Mouse (Mus musculus) kidney, adult 2 months (tissue): ENCODE measurements around the gene Tmem256.

ENCODE experiments used
- CTCF ChIP-seq: fragments of 200-500 bp; conservative IDR thresholded peaks from 2 replicates; pipeline ENCODE4 v1.5.1; 2011; ENCODE audit warnings: low read depth, mild to moderate bottlenecking, control low read depth, low read length, moderate library complexity, mixed read lengths; ENCODE audit not compliant: insufficient read depth, insufficient read length
- POLR2A ChIP-seq: fragments of 200-500 bp; IDR thresholded peaks from one replicate; pipeline ENCODE4 v1.6.1; 2011; ENCODE audit warnings: low read depth, low read length, control low read depth

DNA sequence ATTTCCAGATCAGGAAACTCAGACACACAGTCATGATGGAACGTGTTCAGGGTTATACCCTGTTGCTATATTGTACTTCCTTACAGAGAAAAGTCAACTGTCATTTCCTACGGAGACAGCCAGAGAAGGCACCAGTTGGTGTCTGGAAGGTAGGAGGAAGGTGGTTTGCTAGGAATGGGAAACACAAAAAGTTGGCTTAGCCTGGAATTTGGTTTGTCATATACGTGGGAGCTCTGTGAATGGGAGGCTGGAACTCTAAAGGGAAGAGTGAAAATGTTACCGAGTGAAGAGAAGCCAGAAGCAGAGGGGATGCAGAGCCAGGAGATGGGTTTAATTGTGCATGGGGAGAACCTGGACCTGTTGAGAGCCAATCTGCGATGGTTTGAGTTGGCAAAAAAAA lies 46.9 kb upstream of the Tmem256 start:
- TF ChIP-seq POLR2A (no peak), CTCF (no peak)
